Mouse (Mus musculus) cerebellum, postnatal 36 days (tissue): Measurements from ENCODE around the gene Rasgef1b.

Experiments
- DNase-seq, 2 experiments: peaks; one replicate each; pipeline ENCODE4 v3.0.0; 2021 to 2022; ENCODE audit warnings: mixed read lengths in 2 of 2

Gene Rasgef1b

DNA sequence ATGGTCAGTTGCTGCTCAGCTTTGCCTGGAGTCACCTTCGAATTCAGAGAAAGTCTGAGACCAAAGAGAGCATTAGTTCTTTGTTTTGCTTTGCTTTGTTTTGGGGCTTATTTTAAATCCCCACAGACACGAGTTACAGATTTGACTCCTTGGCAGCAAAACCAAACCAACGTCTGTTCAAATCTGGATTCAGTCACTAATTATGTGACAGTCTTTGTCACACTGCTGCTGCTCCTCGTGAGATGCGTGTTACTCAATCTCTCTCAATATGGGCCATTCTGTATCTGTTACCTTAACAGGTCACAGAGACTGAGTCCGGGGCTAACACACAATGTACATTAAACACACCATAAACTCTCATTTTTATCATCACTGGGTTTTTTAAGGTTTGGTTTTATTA is 288.8 kb downstream of the Rasgef1b start:
- DNase-seq: no peak

DNA sequence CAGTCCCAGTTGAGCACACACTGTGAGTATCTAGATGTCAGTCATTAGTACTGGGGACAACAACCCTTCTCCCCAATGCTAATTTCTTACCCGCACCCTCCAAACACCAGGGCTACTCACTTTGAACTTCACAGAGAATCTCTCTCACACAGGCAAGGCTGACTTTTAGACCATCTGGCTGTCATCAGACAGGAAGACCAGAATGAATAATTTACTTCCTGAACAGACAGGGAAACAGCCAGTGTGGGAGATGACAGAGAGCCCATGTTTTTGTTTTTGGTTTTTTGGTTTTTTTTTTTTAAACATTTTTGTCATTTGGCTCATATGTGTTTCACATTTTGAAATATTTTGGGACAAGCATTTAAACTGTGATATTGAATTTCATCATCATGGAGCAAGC is 290.3 kb downstream of the Rasgef1b start:
- DNase-seq: no peak

DNA sequence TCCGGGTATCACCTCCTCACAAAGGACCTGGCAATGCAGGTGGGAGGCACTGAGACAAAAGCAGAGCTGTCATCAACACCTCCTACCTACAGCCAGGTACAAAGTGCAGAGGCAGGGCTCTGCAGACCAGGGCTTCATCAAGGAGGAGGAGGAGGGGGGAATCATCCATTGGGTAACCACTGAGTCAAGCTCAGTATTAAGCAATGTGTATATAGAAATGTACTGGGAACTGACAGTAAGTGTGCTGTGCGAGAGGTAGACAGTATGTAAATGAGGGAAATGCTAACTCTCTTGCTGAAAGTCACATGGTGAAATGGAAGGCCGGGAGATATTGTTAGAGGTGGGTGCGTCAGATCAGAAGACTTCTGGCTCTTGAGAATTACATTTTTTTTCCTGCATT is 294.6 kb downstream of the Rasgef1b start:
- no peak for DNase-seq

DNA sequence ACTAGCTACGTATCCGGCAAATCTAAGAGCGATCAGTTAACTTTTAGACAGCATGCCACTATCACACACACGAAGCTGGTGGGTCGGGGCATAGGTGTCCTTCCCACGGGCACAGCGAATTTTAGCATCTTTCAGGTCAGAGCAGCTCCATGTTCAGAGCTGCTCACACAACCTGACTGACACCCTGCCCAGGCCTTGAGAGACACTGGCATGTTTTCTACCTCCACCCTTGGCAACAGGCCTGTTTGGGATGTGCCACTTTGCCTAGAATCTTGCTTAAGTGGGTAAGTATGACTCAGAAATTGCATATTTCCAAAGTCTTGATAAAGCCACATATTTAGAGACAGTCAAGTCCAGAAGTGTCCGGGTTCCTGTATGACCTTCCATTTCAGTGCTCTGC is 296.4 kb downstream of the Rasgef1b start:
- DNase-seq: no peak

DNA sequence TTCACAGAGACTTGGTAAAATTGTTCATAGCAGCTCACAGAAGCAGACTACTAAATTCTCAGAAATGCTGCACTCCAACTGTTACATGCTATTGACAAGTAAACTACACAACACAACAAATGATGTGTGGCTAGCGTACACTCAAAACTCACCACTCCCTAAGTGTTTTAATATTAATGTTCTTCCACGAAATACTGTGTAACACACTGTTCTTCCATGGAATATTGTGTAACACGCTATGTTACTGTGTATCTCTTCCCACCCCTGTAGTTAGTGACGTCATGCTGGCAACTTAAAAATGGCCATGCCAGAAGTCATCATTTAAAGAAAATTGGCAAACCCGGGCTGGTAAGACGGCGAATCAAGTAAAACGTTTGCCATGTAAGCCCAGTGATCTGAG is 299.6 kb downstream of the Rasgef1b start:
- no peak for DNase-seq

DNA sequence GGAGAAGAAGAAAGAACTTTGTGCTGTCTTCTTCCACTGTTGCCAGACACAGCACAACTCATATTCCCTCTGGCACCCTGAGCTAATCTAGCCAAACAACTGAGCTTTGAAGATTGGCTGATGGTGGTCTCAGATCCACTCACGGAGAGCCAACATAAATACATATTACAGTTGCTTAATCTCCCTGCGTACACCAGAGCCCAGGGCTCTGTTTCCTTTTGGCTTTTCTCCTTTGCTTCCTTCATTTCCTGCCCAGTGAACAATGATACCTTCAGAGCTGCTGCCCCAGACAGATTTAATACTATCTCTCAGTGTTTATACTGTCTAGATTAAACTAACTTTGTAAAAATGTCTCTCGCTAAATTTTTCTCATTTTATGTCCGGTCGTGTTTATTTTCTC is 300.2 kb downstream of the Rasgef1b start:
- DNase-seq: no peak

DNA sequence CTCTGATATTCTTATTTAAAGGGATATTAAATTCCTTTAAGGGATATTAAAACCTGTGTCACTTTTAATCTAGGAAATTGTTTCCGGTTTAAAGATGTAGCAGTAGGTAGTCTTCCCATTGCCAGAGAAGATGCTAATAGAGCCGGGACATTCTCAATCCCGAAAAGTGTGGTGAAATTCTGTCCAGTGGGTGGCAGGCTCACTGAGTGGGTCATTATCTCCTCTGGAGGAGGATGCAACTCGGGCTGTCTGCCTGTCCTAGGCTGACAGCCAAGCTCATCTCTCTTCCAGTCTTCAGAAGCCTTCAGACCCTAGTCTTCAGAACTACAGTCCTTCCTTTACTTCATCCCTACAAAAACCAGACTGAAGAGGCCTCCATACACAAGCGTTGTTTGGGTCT is 305.6 kb downstream of the Rasgef1b start:
- DNase-seq: no peak

DNA sequence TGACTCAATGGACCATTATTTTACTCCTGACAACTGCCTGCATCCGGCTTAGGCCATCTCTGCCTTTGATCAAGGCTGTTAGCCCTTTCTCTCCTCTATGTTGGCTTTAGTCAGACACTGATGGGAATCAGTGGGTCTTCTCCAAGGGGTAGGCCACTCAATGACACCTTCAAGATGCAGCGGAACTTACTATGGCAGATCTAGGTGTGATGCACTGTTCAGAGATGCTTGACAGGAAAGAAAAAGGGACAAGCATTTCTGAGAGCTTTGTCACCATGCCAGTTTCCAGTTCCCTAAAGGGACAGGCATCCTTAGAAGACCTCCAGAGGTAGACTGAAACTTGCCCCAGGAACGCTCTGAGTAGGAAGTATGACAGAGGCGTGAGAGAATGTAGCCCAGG is 306.0 kb downstream of the Rasgef1b start:
- no peak for DNase-seq

DNA sequence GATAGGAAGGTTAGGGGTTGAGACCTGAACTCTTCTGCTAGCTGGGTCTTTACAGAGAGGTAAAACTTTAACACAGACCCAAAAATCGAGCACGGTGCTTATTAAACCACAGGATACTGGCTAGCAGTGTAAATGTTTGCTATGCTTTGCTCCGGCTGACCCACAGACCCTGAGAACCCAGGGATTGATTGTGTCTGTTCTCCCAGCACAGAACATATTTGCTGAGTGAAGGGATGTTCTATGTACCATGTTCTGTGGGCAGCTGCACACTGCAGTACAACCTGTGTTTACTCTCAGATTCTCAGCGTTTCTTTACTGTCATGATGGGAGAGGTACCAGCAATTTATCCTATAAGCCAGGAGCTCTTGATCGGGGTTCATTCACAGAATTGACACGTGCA is 306.8 kb downstream of the Rasgef1b start:
- no peak for DNase-seq

DNA sequence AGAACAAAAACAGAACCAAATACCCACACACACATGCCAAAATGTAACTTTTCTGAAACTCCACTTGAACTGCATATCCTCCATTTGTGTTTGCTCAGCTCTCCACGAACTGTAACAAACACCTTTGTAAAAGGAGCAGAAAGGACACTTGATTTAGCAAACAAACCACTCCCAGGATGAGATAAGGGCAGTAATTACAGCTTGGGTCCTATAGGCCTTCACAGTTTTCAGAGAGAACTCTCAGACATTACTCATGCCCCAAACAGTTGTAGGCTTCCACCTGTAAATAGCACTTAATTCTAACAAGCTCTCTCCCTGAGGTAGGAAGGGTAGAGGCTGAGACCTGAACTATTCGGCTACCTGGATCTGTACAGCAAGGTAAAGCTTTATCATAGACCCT is 309.0 kb downstream of the Rasgef1b start:
- DNase-seq: no peak

DNA sequence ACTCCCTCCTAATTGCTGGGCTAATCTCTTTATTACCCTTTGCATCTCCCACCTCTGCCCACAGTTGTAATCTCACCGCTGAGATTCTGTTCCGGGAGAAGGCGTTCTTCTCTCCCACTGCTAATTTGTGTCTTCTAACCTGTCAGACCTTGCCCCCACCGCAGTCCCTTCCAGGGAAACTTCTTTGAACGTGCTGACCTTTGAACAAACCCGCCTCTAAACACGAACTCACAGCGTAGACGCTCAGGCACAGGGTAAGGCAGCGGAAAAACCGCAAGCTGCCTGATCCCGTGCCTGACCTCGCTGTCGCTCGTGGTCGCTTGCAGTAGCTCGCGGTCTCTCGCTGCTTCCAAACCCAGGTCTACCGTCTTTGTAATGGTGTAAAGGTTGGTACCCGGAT is 312.0 kb downstream of the Rasgef1b start:
- no peak for DNase-seq

DNA sequence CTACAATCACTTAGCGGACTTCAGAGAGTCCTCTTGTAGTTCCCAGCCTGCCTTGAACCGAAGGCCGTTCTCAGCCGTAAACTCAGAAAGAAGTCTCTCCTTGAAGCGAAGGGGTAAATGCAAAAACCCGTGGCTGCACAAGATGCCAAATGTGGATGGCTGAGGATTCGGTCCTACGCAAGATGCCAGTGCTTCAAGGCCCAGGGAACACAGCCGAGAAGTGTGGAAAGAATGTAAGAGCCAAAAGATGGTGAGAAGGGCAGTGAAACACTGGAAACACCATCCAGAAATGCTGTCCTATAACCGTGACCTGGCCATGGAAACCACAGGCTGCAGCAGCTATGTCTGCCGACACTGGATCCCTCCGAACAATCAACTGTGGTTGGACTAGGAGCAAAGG is 313.2 kb downstream of the Rasgef1b start:
- no peak for DNase-seq

DNA sequence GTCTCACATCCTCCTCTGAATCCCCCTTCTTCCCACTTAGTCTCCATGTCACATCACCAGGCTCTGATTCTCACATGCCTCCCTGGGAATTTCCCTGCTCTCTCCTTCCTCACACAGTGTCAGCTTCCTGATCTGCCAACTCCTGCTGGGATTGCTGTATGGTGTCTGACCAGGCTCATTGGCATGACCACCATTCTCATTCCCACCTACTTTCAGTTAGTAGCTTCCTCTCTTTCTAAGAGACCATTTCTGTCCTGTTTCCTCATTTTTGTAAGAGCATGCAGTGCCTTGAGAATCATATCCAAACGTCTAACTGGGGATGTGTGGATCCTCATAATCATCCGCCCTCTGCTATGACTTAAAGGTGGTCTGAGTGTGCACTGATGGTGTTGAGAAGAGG is 313.8 kb downstream of the Rasgef1b start:
- no peak for DNase-seq

DNA sequence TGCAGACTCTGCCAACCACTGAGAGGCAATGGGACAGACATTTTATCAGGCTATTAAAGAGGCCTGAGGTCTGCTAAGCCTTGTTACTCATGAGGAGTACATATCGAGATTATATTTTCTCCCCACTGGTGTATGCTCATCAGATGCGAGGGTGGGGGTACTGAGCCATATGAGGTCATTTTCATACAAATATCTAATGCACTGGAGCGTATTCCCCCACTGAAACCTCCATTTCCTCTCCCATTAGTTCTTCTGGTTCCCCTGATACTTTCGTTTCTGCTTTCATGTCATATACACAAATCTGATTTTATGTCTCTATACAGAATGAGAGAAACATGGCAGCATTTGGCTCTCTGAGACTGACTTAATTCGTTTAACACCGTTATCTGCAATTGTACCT is 314.6 kb downstream of the Rasgef1b start:
- no peak for DNase-seq

DNA sequence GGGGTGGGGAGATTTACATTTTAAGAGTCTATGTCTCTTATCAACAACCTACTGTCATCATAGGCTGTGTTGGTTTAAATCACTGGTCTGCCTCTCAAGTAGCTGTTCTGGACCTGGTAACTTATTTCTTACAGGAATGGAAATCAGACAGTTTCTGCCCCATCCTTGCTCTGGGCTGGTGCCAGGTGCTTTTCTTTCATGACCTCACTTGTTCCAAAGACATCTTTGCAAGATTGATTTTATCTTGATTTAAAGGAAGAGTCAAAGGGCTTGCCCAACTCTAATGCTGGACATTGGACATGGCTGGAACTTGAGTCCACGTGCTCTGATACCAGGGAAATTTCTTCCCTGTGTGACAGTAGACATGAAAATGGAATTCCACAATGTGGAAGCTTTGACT is 315.0 kb downstream of the Rasgef1b start:
- no peak for DNase-seq

DNA sequence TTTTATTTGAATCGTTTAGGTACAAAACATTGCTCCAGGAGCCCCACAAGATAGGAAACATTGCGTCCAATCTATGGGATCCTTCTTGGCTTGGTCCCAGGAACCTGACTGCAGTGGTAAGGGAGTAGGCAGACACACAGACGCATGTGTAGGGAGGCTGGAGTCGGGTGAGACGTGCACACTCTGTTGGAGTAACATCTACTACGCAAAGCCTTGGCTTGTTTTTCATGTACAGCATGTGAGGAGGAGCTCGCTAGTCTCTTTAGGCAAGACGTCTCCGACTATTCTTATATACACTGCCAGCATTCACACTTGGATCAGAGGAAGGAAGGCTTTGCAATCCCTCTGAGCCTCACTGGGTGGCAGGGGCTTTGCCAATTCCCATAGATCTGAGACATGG is 315.5 kb downstream of the Rasgef1b start:
- DNase-seq: no peak

DNA sequence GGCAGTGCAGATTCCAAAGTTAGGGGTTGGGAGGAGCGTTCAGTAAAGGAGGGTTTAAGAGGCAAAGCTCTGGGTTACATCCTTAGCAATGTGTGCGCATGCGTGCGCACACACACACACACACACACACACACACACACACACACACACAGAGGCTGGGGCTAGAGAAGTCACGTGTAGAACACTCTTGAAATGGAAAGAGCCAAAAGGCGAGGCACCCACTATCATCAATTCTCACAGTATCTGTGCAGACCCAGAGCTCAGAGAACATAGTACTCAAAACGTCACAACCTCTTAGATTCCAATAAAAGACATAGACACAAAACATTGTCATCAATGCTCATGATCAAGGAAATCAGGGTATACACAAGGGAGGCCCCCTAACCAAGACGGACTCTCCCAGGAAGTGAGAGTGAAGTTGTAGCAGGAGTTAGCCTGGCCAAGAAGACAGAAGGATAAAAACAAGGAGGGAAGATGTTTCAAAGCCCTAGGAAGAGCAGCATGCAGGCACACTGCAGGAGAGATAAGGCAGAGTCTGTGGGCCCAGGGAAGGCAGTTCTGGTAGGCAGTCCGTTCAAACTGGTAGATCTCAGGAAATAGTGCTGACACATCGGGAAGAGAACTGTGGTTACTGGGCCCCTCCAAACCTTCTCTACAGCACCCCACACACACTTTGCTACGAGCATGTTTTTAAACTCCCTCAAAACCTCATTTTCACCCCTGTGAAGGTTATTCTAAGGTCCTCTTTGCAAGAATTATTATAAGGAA is 324.3 kb downstream of the Rasgef1b start:
- DNase-seq: no peak

DNA sequence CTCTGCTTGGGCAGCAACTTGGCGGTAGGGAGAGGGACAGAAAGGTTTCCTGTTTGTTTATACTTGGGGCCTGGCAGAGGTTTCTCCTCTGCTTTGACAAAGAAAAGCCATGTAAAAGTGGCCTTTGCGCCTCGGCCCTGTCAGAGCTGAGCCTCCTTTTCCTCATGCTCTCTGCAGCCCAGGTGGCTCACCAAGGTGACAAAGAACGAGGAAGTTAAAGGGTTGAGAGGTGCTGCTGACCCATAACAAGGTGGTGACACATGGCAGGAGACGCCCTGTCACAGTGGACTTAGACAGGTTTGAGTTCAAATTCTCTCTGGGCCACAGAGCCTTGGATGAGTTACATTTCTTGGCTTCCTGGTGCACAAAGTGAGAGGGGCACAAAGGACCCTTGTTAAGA is 325.5 kb downstream of the Rasgef1b start:
- DNase-seq: no peak

DNA sequence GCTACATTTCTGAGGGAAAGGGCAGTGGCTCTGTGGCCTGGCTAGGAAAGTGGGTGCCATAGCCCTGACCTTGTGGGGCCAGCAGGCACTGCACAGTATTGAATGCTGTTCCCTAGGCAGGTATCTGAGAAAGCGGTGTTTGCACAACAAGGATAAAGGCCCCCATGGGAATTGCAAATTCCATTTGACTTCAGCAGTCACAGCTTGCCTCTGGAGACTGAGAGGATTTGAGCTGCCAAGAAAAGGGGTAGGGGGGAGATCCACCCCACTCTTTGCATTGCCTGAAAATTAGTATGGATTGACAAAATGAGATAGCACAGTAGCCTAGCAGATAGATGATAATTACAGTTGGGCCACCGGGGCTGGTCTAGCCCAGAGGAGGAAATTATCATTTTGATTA is 326.1 kb downstream of the Rasgef1b start:
- no peak for DNase-seq

DNA sequence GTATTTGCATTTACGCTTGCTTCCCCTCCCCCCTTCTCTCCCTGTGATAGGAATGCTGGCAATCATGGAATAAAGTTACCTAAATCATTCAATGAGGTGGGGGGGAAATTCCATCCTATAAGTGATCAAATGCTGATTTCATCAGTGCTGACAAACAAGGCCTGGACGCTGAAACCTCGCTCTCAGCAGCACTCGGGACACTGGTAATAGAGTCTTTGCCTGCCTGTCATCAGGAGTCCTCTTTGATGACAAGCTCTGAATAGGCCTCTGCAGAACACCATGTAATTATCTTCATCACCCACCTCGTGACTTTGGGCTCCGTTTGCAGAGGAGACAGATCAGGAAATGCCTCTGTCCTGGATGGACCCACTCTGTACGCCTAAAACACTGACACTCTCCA is 326.6 kb downstream of the Rasgef1b start:
- DNase-seq: no peak

DNA sequence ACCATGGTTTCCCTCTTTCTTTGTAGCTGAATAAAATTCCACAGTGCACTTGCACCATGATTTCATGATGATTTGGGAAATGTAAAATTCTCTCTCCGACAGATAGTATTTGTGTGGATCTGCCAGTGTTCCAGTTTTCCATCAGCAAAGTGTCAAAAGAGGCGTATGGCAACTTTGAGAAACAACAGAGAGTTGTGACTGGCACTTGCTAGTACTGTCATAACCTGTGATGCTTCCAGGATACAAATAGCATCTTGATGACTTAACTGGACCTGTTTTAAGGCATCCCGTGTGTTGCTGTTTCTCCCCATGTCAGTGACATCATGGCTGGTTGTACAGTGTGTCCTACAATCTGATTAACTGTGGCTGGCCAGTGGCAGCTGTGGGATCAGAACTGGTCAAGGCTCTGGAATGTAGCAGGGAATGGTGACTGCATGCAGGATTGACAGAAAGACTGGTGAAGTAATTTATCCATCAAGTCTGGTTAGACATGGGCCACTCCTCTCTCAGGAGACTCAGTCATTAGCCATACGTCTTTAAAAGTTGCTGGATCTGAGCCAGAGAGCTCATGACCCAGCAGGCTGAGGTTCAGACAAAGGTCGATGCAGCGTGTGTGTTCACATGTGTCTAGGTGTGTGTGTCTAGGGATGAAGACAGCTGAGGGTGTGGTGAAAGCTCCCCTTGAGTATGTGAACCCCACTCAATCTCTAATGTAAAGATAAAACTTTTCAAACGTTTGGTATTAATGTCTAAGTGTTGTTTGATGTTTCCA is 328.8 kb downstream of the Rasgef1b start:
- no peak for DNase-seq

DNA sequence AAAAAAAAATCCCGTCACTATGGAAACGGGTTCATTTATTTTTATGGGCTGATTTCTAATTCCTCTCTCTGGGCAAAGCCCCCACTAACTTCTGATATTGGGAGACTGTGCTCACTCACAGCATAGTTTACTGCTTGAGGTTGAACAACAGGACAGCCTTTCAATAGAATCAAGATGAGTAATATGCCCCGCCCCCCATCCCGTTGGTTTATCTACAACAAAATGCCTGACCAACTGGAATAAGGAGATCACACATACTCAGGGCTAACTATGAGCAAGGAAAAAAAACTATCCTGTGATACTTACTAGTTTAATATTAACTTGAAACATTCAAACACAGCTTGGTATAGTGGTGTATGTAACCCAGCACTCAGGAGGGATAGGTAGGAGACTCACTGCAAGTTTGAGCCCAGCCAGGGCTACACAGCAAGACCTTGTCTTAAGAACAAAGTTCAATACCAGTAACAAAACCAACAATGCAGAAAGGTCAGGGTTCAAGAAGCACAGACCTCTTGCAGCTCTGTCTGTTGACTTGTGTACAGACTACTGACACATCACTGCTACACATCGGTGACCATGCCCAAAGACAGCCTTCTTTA is 330.3 kb downstream of the Rasgef1b start:
- DNase-seq: no peak

DNA sequence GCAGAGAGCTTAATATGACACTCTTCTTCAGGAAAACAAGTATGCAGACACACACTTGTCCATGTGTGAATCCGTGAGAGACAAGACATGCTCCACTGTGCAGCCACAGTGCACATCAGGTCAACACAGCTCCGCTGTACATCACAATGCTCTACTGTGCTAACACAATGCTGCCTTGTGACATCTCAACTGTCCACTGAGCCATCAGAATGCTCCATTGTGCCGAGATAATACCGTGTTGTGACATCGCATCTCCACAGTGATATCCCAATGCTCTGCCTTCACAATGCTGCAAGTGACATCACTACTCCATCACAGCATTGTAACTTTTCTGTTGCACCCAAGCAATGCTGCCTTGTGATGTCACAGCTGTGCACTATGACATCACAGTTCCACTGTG is 334.3 kb downstream of the Rasgef1b start:
- no peak for DNase-seq

DNA sequence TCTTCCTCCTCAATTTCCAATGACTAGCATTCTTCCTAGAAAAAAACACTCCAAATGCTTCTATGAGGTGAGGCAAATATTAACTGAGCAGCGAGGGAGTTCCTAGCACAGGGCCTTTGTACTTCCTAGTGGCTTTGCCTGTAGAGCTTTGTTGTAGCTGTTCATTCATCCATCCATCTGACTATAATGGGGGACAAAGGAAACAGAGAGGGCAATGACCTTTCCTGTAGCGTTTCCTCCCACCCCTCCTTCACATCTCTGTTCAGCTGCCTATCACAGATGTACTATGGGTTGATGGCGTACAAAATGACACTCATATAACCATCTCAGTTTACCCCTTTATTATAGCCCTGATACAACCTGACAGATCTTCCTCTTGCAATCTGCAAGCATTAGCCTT is 337.3 kb downstream of the Rasgef1b start:
- no peak for DNase-seq
